Mouse (Mus musculus): ENCODE measurements around the gene Capn13. TPM values are rescaled to one million over a fixed set of nuclear protein-coding genes. Genes with fewer than 3 reads are reported as not detected.

The Capn13 gene
- polyA plus RNA-seq, 1 experiment = not detected

DNA sequence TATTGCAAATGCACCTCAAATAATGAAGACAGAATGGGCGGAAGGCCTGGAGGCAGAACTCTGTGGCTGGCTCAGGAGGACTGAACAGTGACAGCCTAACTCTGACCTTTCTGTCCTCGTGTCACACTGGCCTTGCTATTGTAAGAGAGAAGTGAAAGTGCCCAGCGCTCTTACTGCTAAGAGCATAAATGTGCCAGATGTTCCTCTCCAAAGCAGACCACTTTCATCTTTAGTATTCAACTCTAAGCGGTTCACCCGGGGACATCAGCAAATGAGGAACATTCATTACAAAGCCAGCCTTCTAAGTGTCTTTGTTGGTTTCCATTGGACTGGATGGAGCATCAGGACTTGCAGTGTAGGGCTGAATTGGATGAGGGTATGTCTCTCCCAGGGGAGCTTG, 39.6 kb downstream of the Capn13 start:
- TF ChIP-seq E2F4 (IDR thresholded peaks at IDR 0.05; ENCODE audit: insufficient read depth) = no peak
- TF ChIP-seq SRF (IDR thresholded peaks at IDR 0.05; ENCODE audit: control insufficient read depth, insufficient read length, low read depth) = no peak
- no peak for TF ChIP-seq POLR2AphosphoS2 (IDR thresholded peaks at IDR 0.05; ENCODE audit: insufficient read length, low read depth)
- TF ChIP-seq MYOG (IDR thresholded peaks at IDR 0.05; ENCODE audit: control insufficient read depth in 1 of 3, insufficient read depth in 1 of 3, insufficient read length in 2 of 3, low read depth in 2 of 3) = no peak
- no peak for TF ChIP-seq MAX (IDR thresholded peaks at IDR 0.05; ENCODE audit: low read depth)
- no peak for TF ChIP-seq USF1 (IDR thresholded peaks at IDR 0.05; ENCODE audit: low read depth)
- no peak for TF ChIP-seq POLR2A (IDR thresholded peaks at IDR 0.05; ENCODE audit: insufficient read length, low read depth)
- TF ChIP-seq CEBPB (IDR thresholded peaks at IDR 0.05; ENCODE audit: insufficient read depth, poor library complexity, severe bottlenecking) = no peak
- no peak for TF ChIP-seq TCF3 (IDR thresholded peaks at IDR 0.05; ENCODE audit: insufficient read length, low read depth)
- no peak for TF ChIP-seq TCF12 (IDR thresholded peaks at IDR 0.05; ENCODE audit: insufficient read depth, poor library complexity, severe bottlenecking)
- TF ChIP-seq REST (IDR thresholded peaks at IDR 0.05; ENCODE audit: insufficient read depth, insufficient read length) = no peak
- TF ChIP-seq MYOD1 (IDR thresholded peaks at IDR 0.05; ENCODE audit: control insufficient read depth in 1 of 3, insufficient read length in 2 of 3, low read depth in 2 of 3) = no peak

DNA sequence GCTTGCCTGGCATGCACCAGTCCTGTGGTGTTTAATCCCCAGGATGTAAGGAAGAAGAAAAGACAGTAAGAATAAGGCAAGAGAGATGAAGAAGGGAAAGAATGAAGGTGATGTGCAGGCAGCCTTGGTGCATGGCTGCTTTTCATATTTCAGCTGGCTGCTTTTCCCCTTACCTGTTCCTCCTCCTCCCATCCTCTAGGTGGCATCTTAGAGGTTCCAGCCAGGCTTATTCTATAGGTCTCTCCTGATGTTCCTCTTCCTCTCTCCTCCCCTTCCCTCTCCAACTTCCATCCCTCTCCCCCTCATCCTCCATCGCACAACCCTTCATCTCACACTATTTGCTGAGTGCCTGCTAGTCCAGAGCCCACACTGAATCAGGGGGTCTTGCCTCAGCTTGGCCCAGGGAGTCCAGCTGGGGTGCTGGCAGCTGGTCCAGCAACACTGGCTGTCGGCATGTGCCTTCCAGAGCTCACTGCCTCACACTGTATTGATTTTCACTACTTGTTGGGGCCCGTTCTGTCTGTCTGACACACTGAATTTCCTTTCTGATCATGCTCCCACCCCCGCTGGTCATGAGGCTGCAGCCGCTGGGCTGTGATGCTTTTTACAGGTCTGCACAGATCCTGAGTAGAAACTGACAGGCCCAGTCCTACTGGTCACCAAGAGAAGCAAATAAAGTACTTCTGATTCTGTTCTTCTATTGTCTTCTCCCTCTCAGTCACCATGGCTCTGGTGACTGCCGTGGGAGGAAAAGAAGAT, 56.9 kb downstream of the Capn13 start:
- Histone ChIP-seq H3K4me2 (ENCODE audit: low read depth) (no peak overlapping the region), H3ac (ENCODE audit: control insufficient read depth, insufficient read length) (no peak overlapping the region), H3K4me3 (no peak overlapping the region), H3K79me2 (ENCODE audit: control insufficient read depth, insufficient read depth) (no peaks in the 10 kb centered on the region), H3K27me3 (ENCODE audit: control insufficient read depth, insufficient read depth, insufficient read length) (peaks cover 24% of the 10 kb centered on the region), H3K36me3 (ENCODE audit: control insufficient read depth, insufficient read depth) (no peaks in the 10 kb centered on the region)
- TF ChIP-seq E2F4 (IDR thresholded peaks at IDR 0.05; ENCODE audit: insufficient read depth) (no peak), TCF3 (IDR thresholded peaks at IDR 0.05; ENCODE audit: insufficient read length, low read depth) (no peak), MYOD1 (IDR thresholded peaks at IDR 0.05; ENCODE audit: control insufficient read depth in 1 of 3, insufficient read length in 2 of 3, low read depth in 2 of 3) (no peak), POLR2A (IDR thresholded peaks at IDR 0.05; ENCODE audit: insufficient read length, low read depth) (no peak), USF1 (IDR thresholded peaks at IDR 0.05; ENCODE audit: low read depth) (no peak), MYOG (IDR thresholded peaks at IDR 0.05; ENCODE audit: control insufficient read depth in 1 of 3, insufficient read depth in 1 of 3, insufficient read length in 2 of 3, low read depth in 2 of 3) (no peak), TCF12 (IDR thresholded peaks at IDR 0.05; ENCODE audit: insufficient read depth, poor library complexity, severe bottlenecking) (no peak), SRF (IDR thresholded peaks at IDR 0.05; ENCODE audit: control insufficient read depth, insufficient read length, low read depth) (no peak), MAX (IDR thresholded peaks at IDR 0.05; ENCODE audit: low read depth) (no peak), CEBPB (IDR thresholded peaks at IDR 0.05; ENCODE audit: insufficient read depth, poor library complexity, severe bottlenecking) (no peak), REST (IDR thresholded peaks at IDR 0.05; ENCODE audit: insufficient read depth, insufficient read length) (no peak), POLR2AphosphoS2 (IDR thresholded peaks at IDR 0.05; ENCODE audit: insufficient read length, low read depth) (no peak)

More for the DNA sequence above, 39.6 kb downstream of the Capn13 start:
- no peaks in the 10 kb centered on the region for H3K79me2 ChIP-seq (ENCODE audit: control insufficient read depth, insufficient read depth)
- H3K36me3 ChIP-seq (ENCODE audit: control insufficient read depth, insufficient read depth) = no peaks in the 10 kb centered on the region
- no peak overlapping the region for H3ac ChIP-seq (ENCODE audit: control insufficient read depth, insufficient read length)
- H3K27me3 ChIP-seq (ENCODE audit: control insufficient read depth, insufficient read depth, insufficient read length) = peaks cover 18% of the 10 kb centered on the region
- no peak overlapping the region for H3K4me2 ChIP-seq (ENCODE audit: low read depth)
- H3K4me3 ChIP-seq = no peak overlapping the region

- no peak overlapping the region for H3ac ChIP-seq (ENCODE audit: control insufficient read depth, insufficient read length)
- H3K4me3 ChIP-seq = no peak overlapping the region
- H3K36me3 ChIP-seq (ENCODE audit: control insufficient read depth, insufficient read depth) = no peaks in the 10 kb centered on the region
- H3K27me3 ChIP-seq (ENCODE audit: control insufficient read depth, insufficient read depth, insufficient read length) = peaks cover 24% of the 10 kb centered on the region
- H3K4me2 ChIP-seq (ENCODE audit: low read depth) = no peak overlapping the region
- TF ChIP-seq SRF (IDR thresholded peaks at IDR 0.05; ENCODE audit: control insufficient read depth, insufficient read length, low read depth) = no peak
- no peak for TF ChIP-seq POLR2A (IDR thresholded peaks at IDR 0.05; ENCODE audit: insufficient read length, low read depth)
- TF ChIP-seq MYOG (IDR thresholded peaks at IDR 0.05; ENCODE audit: control insufficient read depth in 1 of 3, insufficient read depth in 1 of 3, insufficient read length in 2 of 3, low read depth in 2 of 3) = no peak
- H3K79me2 ChIP-seq (ENCODE audit: control insufficient read depth, insufficient read depth) = no peaks in the 10 kb centered on the region
These were observed 58.0 kb downstream of the Capn13 start for GRCm38 (mm10) chr17:73342673-73343072.

DNA sequence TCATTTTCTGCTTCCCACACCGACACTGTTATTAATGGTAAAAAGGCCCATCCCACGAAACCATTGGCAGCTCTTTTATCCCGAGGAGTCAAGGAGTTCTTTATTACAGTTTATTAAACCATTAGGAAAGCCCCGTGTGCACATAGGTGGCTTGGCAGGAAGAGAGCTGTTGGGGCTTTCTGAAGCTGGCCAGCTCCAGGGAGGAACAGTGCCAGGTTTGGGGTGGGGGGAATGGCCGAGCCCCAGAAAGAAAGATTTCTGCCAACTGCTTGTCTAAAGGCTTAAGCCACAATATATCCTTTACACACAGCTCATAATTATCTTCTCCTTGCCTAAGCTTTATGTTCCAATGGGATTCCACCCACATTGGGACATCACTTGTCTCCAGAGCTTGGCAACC, 71.6 kb downstream of the Capn13 start:
- H3K4me3 ChIP-seq = no peak overlapping the region
- H3K4me2 ChIP-seq (ENCODE audit: low read depth) = no peak overlapping the region
- no peaks in the 10 kb centered on the region for H3K36me3 ChIP-seq (ENCODE audit: control insufficient read depth, insufficient read depth)
- no peaks in the 10 kb centered on the region for H3K79me2 ChIP-seq (ENCODE audit: control insufficient read depth, insufficient read depth)
- H3K27me3 ChIP-seq (ENCODE audit: control insufficient read depth, insufficient read depth, insufficient read length) = peaks cover 41% of the 10 kb centered on the region
- TF ChIP-seq MYOD1 (IDR thresholded peaks at IDR 0.05; ENCODE audit: control insufficient read depth in 1 of 3, insufficient read length in 2 of 3, low read depth in 2 of 3) (no peak), MAX (IDR thresholded peaks at IDR 0.05; ENCODE audit: low read depth) (no peak), E2F4 (IDR thresholded peaks at IDR 0.05; ENCODE audit: insufficient read depth) (no peak), SRF (IDR thresholded peaks at IDR 0.05; ENCODE audit: control insufficient read depth, insufficient read length, low read depth) (no peak), POLR2AphosphoS2 (IDR thresholded peaks at IDR 0.05; ENCODE audit: insufficient read length, low read depth) (no peak), CEBPB (IDR thresholded peaks at IDR 0.05; ENCODE audit: insufficient read depth, poor library complexity, severe bottlenecking) (no peak), USF1 (IDR thresholded peaks at IDR 0.05; ENCODE audit: low read depth) (no peak), POLR2A (IDR thresholded peaks at IDR 0.05; ENCODE audit: insufficient read length, low read depth) (no peak), REST (IDR thresholded peaks at IDR 0.05; ENCODE audit: insufficient read depth, insufficient read length) (no peak), MYOG (IDR thresholded peaks at IDR 0.05; ENCODE audit: control insufficient read depth in 1 of 3, insufficient read depth in 1 of 3, insufficient read length in 2 of 3, low read depth in 2 of 3) (no peak), TCF3 (IDR thresholded peaks at IDR 0.05; ENCODE audit: insufficient read length, low read depth) (no peak), TCF12 (IDR thresholded peaks at IDR 0.05; ENCODE audit: insufficient read depth, poor library complexity, severe bottlenecking) (no peak)
- no peak overlapping the region for H3ac ChIP-seq (ENCODE audit: control insufficient read depth, insufficient read length)

Measured in myocyte (in vitro differentiated cells).